Comparison of ENCODE assay signal across 8 mouse cellular contexts in genomic region chr11:29172563-29173124, GRCm38 (mm10). TPM values are rescaled to one million over a fixed set of nuclear protein-coding genes. Genes with fewer than 3 reads are reported as not detected.
DNase-seq lines count a peak whose midpoint lies in the region; ATAC-seq and TF ChIP-seq lines count a peak whose summit lies in the region.

TSS of gene Ppp4r3b (plus strand) at chr11:29172890.

- intact Hi-C loops in heart, postnatal 36 days (cut with DNase I) = loop anchor here (2.0 kb wide), 1 partner anchor 202 kb away; no protein-coding TSS in a partner anchor

- peaks cover 24% of the 10 kb centered on the region for H3K4me1 ChIP-seq in G1E (ENCODE audit: insufficient read depth, low read depth, low read length)
- peaks cover 15% of the 10 kb centered on the region for H3K4me1 ChIP-seq in forebrain, embryonic 16.5 days (replicated peaks; ENCODE audit: control insufficient read depth, insufficient read depth, low read length)
- peaks cover 4% of the 10 kb centered on the region; the same call in 1 of the 2 replicates for H3K4me1 ChIP-seq in lung, embryonic 14.5 days (ENCODE audit: insufficient read depth)
- H3K4me1 ChIP-seq in olfactory bulb, adult 2 months (ENCODE audit: control insufficient read depth, insufficient read depth, low read length) = no peaks in the 10 kb centered on the region
- no peaks in the 10 kb centered on the region for H3K4me1 ChIP-seq in thymus, adult 2 months (replicated peaks; ENCODE audit: control insufficient read depth, insufficient read depth, low read length)

- peaks cover 17% of the 10 kb centered on the region for H3K36me3 ChIP-seq in G1E (replicated peaks)
- H3K36me3 ChIP-seq in forebrain, embryonic 16.5 days (ENCODE audit: control insufficient read depth, insufficient read depth) = no peaks in the 10 kb centered on the region
- peaks cover 2% of the 10 kb centered on the region; the same call in 1 of the 2 replicates for H3K36me3 ChIP-seq in lung, embryonic 14.5 days (ENCODE audit: insufficient read depth)
- no peaks in the 10 kb centered on the region for H3K36me3 ChIP-seq in thymus, adult 2 months (ENCODE audit: control insufficient read depth, insufficient read depth, low read length)

- ATAC-seq in G1E (ENCODE audit: extremely low read depth, insufficient number of reproducible peaks, low FRiP score, poor library complexity, severe bottlenecking) = peak; percentile 89
- ATAC-seq in forebrain, embryonic 16.5 days = peak; percentile 98
- peak; percentile 98 for ATAC-seq in lung, embryonic 14.5 days (ENCODE audit: insufficient read depth)

- H3K9ac ChIP-seq in forebrain, embryonic 16.5 days (replicated peaks; ENCODE audit: low read depth, low read length) = peak within 1 kb of the TSS; percentile 97
- peak within 1 kb of the TSS; percentile 99 for H3K9ac ChIP-seq in lung, embryonic 14.5 days

- TF ChIP-seq POLR2A in olfactory bulb, adult 2 months (IDR thresholded peaks at IDR 0.05; ENCODE audit: insufficient read depth, low read depth, low read length) = peak; percentile 49; the same call in 1 of the 2 replicates
- TF ChIP-seq POLR2A in thymus, adult 2 months (IDR thresholded peaks at IDR 0.05; ENCODE audit: control insufficient read depth, extremely low read depth, insufficient read depth, low read length, poor library complexity) = peak; percentile 84

- H3K27me3 ChIP-seq in G1E (ENCODE audit: insufficient read depth, low read length) = no peaks in the 10 kb centered on the region
- H3K27me3 ChIP-seq in forebrain, embryonic 16.5 days (replicated peaks; ENCODE audit: control insufficient read depth, insufficient read depth, low read length) = no peaks in the 10 kb centered on the region
- no peaks in the 10 kb centered on the region for H3K27me3 ChIP-seq in lung, embryonic 14.5 days (ENCODE audit: insufficient read depth, low read length)
- H3K27me3 ChIP-seq in thymus, adult 2 months (ENCODE audit: control insufficient read depth, insufficient read depth, low read length) = no peaks in the 10 kb centered on the region

- no peaks in the 10 kb centered on the region for H3K9me3 ChIP-seq in G1E (replicated peaks)
- H3K9me3 ChIP-seq in forebrain, embryonic 16.5 days (ENCODE audit: control insufficient read depth, low read length) = no peaks in the 10 kb centered on the region
- no peaks in the 10 kb centered on the region for H3K9me3 ChIP-seq in lung, embryonic 14.5 days (ENCODE audit: low read depth, low read length)

- DNase-seq in G1E (ENCODE audit: low spot score) = peak; percentile 88
- DNase-seq in cerebellum, adult 18-20 months = peak; percentile 98 to 99
- DNase-seq in heart, postnatal 36 days = peak; percentile 93 to 94
- DNase-seq in layer of hippocampus, adult 2 months (ENCODE audit: low spot score in 2 of 2) = peak; percentile 95 to 98
- DNase-seq in lung, embryonic 14.5 days = peak; percentile 99
- DNase-seq in thymus, adult 2 months = peak; percentile 98

- peak within 1 kb of the TSS; percentile 97 for H3K27ac ChIP-seq in forebrain, embryonic 16.5 days (ENCODE audit: low read length)
- peak within 1 kb of the TSS; percentile 99 for H3K27ac ChIP-seq in layer of hippocampus, adult 2 months
- peak within 1 kb of the TSS; percentile 98 for H3K27ac ChIP-seq in lung, embryonic 14.5 days (ENCODE audit: low read depth)
- peak within 1 kb of the TSS; percentile 89 for H3K27ac ChIP-seq in olfactory bulb, adult 2 months (ENCODE audit: insufficient read depth, low read depth, low read length)
- peak within 1 kb of the TSS; percentile 63 for H3K27ac ChIP-seq in thymus, adult 2 months (ENCODE audit: control insufficient read depth, insufficient read depth, low read length)

- peak within 1 kb of the TSS; percentile 99 for H3K4me3 ChIP-seq in G1E (ENCODE audit: low read depth, low read length)
- peak within 1 kb of the TSS; percentile 92 for H3K4me3 ChIP-seq in forebrain, embryonic 16.5 days (replicated peaks; ENCODE audit: low read length)
- peak within 1 kb of the TSS; percentile 90 for H3K4me3 ChIP-seq in layer of hippocampus, adult 2 months
- H3K4me3 ChIP-seq in lung, embryonic 14.5 days (ENCODE audit: low read depth, low read length) = peak within 1 kb of the TSS; percentile 96
- H3K4me3 ChIP-seq in olfactory bulb, adult 2 months (ENCODE audit: insufficient read depth, low read depth, low read length) = peak within 1 kb of the TSS; percentile 85
- H3K4me3 ChIP-seq in thymus, adult 2 months (ENCODE audit: control insufficient read depth, insufficient read depth, low read length) = peak within 1 kb of the TSS; percentile 87

- under 1% methylated on average over 49 of the region's 50 CpGs for WGBS in forebrain, embryonic 16.5 days
- WGBS in lung, embryonic 14.5 days = under 1% methylated on average over 50 of the region's 50 CpGs
- WGBS in olfactory bulb, adult 2 months = 0% methylated on average over 50 of the region's 50 CpGs
- WGBS in thymus, adult 2 months = under 1% methylated on average over 50 of the region's 50 CpGs

- no peak for TF ChIP-seq CTCF in G1E (IDR thresholded peaks at IDR 0.05; ENCODE audit: low read depth, low read length)
- peak; percentile 20; the same call in 1 of the 2 replicates for TF ChIP-seq CTCF in layer of hippocampus, adult 2 months (conservative IDR thresholded peaks at IDR 0.05)
- TF ChIP-seq CTCF in lung, embryonic 14.5 days (IDR thresholded peaks at IDR 0.05; ENCODE audit: low read depth) = no peak
- 0 out of 2 replicates have a peak, but pooled peaks have one; percentile 3 for TF ChIP-seq CTCF in olfactory bulb, adult 2 months (IDR thresholded peaks at IDR 0.05; ENCODE audit: insufficient read depth, low read depth, low read length)
- TF ChIP-seq CTCF in thymus, adult 2 months (IDR thresholded peaks at IDR 0.05; ENCODE audit: borderline replicate concordance, control insufficient read depth, extremely low read depth, insufficient read depth, low read length, poor library complexity) = peak; percentile 71; the same call in 1 of the 2 replicates

- H3K4me2 ChIP-seq in forebrain, embryonic 16.5 days (ENCODE audit: low read length) = peak within 1 kb of the TSS; percentile 86
- H3K4me2 ChIP-seq in lung, embryonic 14.5 days = peak within 1 kb of the TSS; percentile 87

RNA-seq across cellular contexts. Expression of gene Ppp4r3b, which starts in this region (rescaled TPM):
- total RNA-seq in G1E (2014; fragmentation: Nextera tagmentation) = 142 and 152 TPM in 2 replicates
- 185 and 225 TPM in 2 replicates for total RNA-seq in G1E (2017)
- polyA plus RNA-seq in G1E (2012) = 34.0 and 35.6 TPM in 2 replicates
- polyA plus RNA-seq in forebrain, embryonic 16.5 days (2015; fragmentation: Nextera tagmentation; extraction: Ambion mirVana) = 90.3 and 115 TPM in 2 replicates
- 10 to 100 TPM; 29.7 to 35.7 TPM for total RNA-seq in heart, postnatal 36 days (2021)
- total RNA-seq in layer of hippocampus, adult 2 months (2021) = 10 to 100 TPM; 50.3 to 55.9 TPM
- polyA plus RNA-seq in lung, embryonic 14.5 days (2014; fragmentation: Nextera tagmentation; extraction: Ambion mirVana) = 80.7 and 84.6 TPM in 2 replicates
- not detected in 2 replicates for polyA plus RNA-seq in olfactory bulb, adult 2 months (2012; ENCODE audit: insufficient read depth, insufficient read length, low replicate concordance, missing spikeins)
- polyA plus RNA-seq in thymus, adult 2 months (2012; rRNA removed) = 15.8 and 17.0 TPM in 2 replicates

Comparison
In these comparisons a context has a peak if more than half of its experiments do, and no peak if none do; other contexts are left out.
1. Peak in every context shown above with its lines: DNase-seq, ATAC-seq, H3K4me3 ChIP-seq and H3K27ac ChIP-seq.
2. CTCF ChIP-seq: peak in layer of hippocampus, adult 2 months (single experiment), olfactory bulb, adult 2 months (single experiment) and thymus, adult 2 months (single experiment); none in G1E (single experiment) and lung, embryonic 14.5 days (single experiment).